Comparison of ENCODE assay signal across 10 mouse cellular contexts in genomic region chr6:115901489-115901931, GRCm38 (mm10). TPM values are rescaled to one million over a fixed set of nuclear protein-coding genes. Genes with fewer than 3 reads are reported as not detected.
DNase-seq lines count a peak whose midpoint lies in the region; ATAC-seq lines count a peak whose summit lies in the region.
"Had no signal": no experiment of that assay in that cellular context is flagged by ENCODE, and none has a peak within 500 bp of the region (broad histone marks: within the 10 kb centered on the region; RNA-seq: fewer than 3 reads in every experiment).

No protein-coding gene starts in this region.

- DNase-seq in forebrain, embryonic 11.5 days (ENCODE audit: low spot score) = no peak
- DNase-seq in MN1 (ENCODE audit: low spot score) = peak; percentile 79
- peak; percentile 44 for DNase-seq in gastrocnemius, postnatal 14 days
- DNase-seq in kidney, adult 9 months = peak; percentile 80
- DNase-seq in right cerebral cortex, postnatal 25 days = no peak
- no peak for DNase-seq in left cerebral cortex, postnatal 25 days (ENCODE audit: low spot score in 2 of 2)

- 87% methylated on average over 8 of the region's 8 CpGs for whole genome bisulfite sequencing in forebrain, embryonic 12.5 days
- 88% methylated on average over 8 of the region's 8 CpGs for WGBS in forebrain, embryonic 11.5 days

- H3K4me3 ChIP-seq in forebrain, embryonic 12.5 days (replicated peaks) = no peak overlapping the region
- no peak overlapping the region for H3K4me3 ChIP-seq in forebrain, embryonic 11.5 days (ENCODE audit: low read depth, low read length)

- ATAC-seq in forebrain, embryonic 12.5 days (ENCODE audit: low FRiP score) = no peak
- ATAC-seq in forebrain, embryonic 11.5 days (replicated peaks; ENCODE audit: low FRiP score) = no peak
- no peak for ATAC-seq in erythroblast, adult 5-6 weeks (replicated peaks; ENCODE audit: low FRiP score, poor library complexity, severe bottlenecking)

- no peak overlapping the region for H3K4me2 ChIP-seq in forebrain, embryonic 12.5 days
- H3K4me2 ChIP-seq in forebrain, embryonic 11.5 days (ENCODE audit: low read depth, low read length, severe bottlenecking) = no peak overlapping the region

- H3K27me3 ChIP-seq in forebrain, embryonic 12.5 days = no peaks in the 10 kb centered on the region
- H3K27me3 ChIP-seq in forebrain, embryonic 11.5 days (ENCODE audit: control insufficient read depth, insufficient read depth, low read length) = no peaks in the 10 kb centered on the region

- peaks cover 4% of the 10 kb centered on the region; the same call in 1 of the 2 replicates for H3K4me1 ChIP-seq in forebrain, embryonic 12.5 days
- no peaks in the 10 kb centered on the region for H3K4me1 ChIP-seq in forebrain, embryonic 11.5 days (replicated peaks; ENCODE audit: control insufficient read depth, insufficient read depth, low read length)

- peaks cover 12% of the 10 kb centered on the region for H3K36me3 ChIP-seq in forebrain, embryonic 12.5 days (replicated peaks)
- H3K36me3 ChIP-seq in forebrain, embryonic 11.5 days (ENCODE audit: control insufficient read depth, insufficient read depth, low read length) = no peaks in the 10 kb centered on the region

- H3K9ac ChIP-seq in forebrain, embryonic 12.5 days = 0 out of 2 replicates have a peak overlapping the region, but pooled peaks have one; percentile 12
- no peak overlapping the region for H3K9ac ChIP-seq in forebrain, embryonic 11.5 days (ENCODE audit: low read length)

- H3K27ac ChIP-seq in forebrain, embryonic 12.5 days = no peak overlapping the region
- H3K27ac ChIP-seq in forebrain, embryonic 11.5 days (ENCODE audit: low read depth, low read length) = no peak overlapping the region

- intact Hi-C loops in gastrocnemius, postnatal 14 days (cut with DNase I; ENCODE audit: low total_unique reads) = loop anchor here (5.0 kb wide), 2 partner anchors 71 to 106 kb away; no protein-coding TSS in a partner anchor
- intact Hi-C loops in left cerebral cortex, postnatal 25 days (cut with DNase I) = loop anchor here (1.0 to 5.0 kb wide), 3 partner anchors 93 to 236 kb away; partner anchors contain the start of gene Plxnd1

- H3K9me3 ChIP-seq in forebrain, embryonic 12.5 days = no peaks in the 10 kb centered on the region
- H3K9me3 ChIP-seq in forebrain, embryonic 11.5 days (ENCODE audit: control insufficient read depth, low read length) = no peaks in the 10 kb centered on the region

RNA-seq across cellular contexts. Expression of gene Rho, which starts 30.0 kb away (rescaled TPM):
- polyA plus RNA-seq in forebrain, embryonic 12.5 days (2016; fragmentation: Nextera tagmentation; extraction: Ambion mirVana) = 0.43 TPM in 1 of 2 replicates, not detected in the other
- 0.09 TPM in 2 replicates for polyA plus RNA-seq in forebrain, embryonic 11.5 days (2014; fragmentation: Nextera tagmentation; extraction: Ambion mirVana)
- total RNA-seq in gastrocnemius, postnatal 14 days (2021) = under 1 TPM; 0.14 to 0.22 TPM
- total RNA-seq in erythroblast, adult 5-6 weeks (2015; ENCODE audit: low replicate concordance) = not detected in 2 replicates
- 0.09 TPM in 1 of 2 replicates, not detected in the other for total RNA-seq in erythroblast, adult 5-6 weeks (2017; ENCODE audit: low replicate concordance)
- total RNA-seq in left cerebral cortex, postnatal 25 days (2021) = under 1 TPM in 1 of 2 experiments, not detected in 1; 0.25 TPM
- total RNA-seq: gastrocnemius, postnatal 36 days had no signal

RNA-seq across cellular contexts. Expression of gene H1foo, which starts 43.2 kb away (rescaled TPM):
- not detected in 2 replicates for polyA plus RNA-seq in forebrain, embryonic 12.5 days (2016; fragmentation: Nextera tagmentation; extraction: Ambion mirVana)
- not detected in 2 replicates for polyA plus RNA-seq in forebrain, embryonic 11.5 days (2014; fragmentation: Nextera tagmentation; extraction: Ambion mirVana)
- not detected for total RNA-seq in gastrocnemius, postnatal 14 days (2021)
- total RNA-seq in erythroblast, adult 5-6 weeks (2015; ENCODE audit: low replicate concordance) = not detected in 2 replicates
- total RNA-seq in erythroblast, adult 5-6 weeks (2017; ENCODE audit: low replicate concordance) = not detected in 2 replicates
- total RNA-seq in left cerebral cortex, postnatal 25 days (2021) = not detected
- total RNA-seq: ES-E14; gastrocnemius, postnatal 36 days had no signal

RNA-seq across cellular contexts. Expression of gene Ift122, which starts 48.2 kb away (rescaled TPM):
- 29.9 and 30.5 TPM in 2 replicates for polyA plus RNA-seq in forebrain, embryonic 12.5 days (2016; fragmentation: Nextera tagmentation; extraction: Ambion mirVana)
- 29.0 and 29.6 TPM in 2 replicates for polyA plus RNA-seq in forebrain, embryonic 11.5 days (2014; fragmentation: Nextera tagmentation; extraction: Ambion mirVana)
- total RNA-seq in gastrocnemius, postnatal 14 days (2021) = 10 to 100 TPM; 11.0 to 19.0 TPM
- total RNA-seq in erythroblast, adult 5-6 weeks (2015; ENCODE audit: low replicate concordance) = 0.42 TPM in 1 of 2 replicates, not detected in the other
- total RNA-seq in erythroblast, adult 5-6 weeks (2017; ENCODE audit: low replicate concordance) = 3.7 TPM in 1 of 2 replicates, not detected in the other
- 10 to 100 TPM; 30.0 to 30.9 TPM for total RNA-seq in left cerebral cortex, postnatal 25 days (2021)

RNA-seq across cellular contexts. Expression of gene Mbd4, which starts 48.3 kb away (rescaled TPM):
- 28.7 TPM in 2 replicates for polyA plus RNA-seq in forebrain, embryonic 12.5 days (2016; fragmentation: Nextera tagmentation; extraction: Ambion mirVana)
- 32.0 and 37.5 TPM in 2 replicates for polyA plus RNA-seq in forebrain, embryonic 11.5 days (2014; fragmentation: Nextera tagmentation; extraction: Ambion mirVana)
- total RNA-seq in gastrocnemius, postnatal 14 days (2021) = 1 to 10 TPM; 1.4 to 2.2 TPM
- total RNA-seq in erythroblast, adult 5-6 weeks (2015; ENCODE audit: low replicate concordance) = 1.7 and 2.7 TPM in 2 replicates
- total RNA-seq in erythroblast, adult 5-6 weeks (2017; ENCODE audit: low replicate concordance) = 9.9 and 13.4 TPM in 2 replicates
- 1 to 10 TPM; 8.1 to 9.1 TPM for total RNA-seq in left cerebral cortex, postnatal 25 days (2021)

Comparison
In these comparisons a context has a peak if more than half of its experiments do, and no peak if none do; other contexts are left out.
1. DNase-seq: peak in MN1 (single experiment), gastrocnemius, postnatal 14 days (single experiment) and kidney, adult 9 months (single experiment); none in forebrain, embryonic 11.5 days (single experiment), right cerebral cortex, postnatal 25 days (single experiment) and left cerebral cortex, postnatal 25 days (0 of 2).